Mouse (Mus musculus): ENCODE data around the gene Atraid.

Atraid gene

DNA sequence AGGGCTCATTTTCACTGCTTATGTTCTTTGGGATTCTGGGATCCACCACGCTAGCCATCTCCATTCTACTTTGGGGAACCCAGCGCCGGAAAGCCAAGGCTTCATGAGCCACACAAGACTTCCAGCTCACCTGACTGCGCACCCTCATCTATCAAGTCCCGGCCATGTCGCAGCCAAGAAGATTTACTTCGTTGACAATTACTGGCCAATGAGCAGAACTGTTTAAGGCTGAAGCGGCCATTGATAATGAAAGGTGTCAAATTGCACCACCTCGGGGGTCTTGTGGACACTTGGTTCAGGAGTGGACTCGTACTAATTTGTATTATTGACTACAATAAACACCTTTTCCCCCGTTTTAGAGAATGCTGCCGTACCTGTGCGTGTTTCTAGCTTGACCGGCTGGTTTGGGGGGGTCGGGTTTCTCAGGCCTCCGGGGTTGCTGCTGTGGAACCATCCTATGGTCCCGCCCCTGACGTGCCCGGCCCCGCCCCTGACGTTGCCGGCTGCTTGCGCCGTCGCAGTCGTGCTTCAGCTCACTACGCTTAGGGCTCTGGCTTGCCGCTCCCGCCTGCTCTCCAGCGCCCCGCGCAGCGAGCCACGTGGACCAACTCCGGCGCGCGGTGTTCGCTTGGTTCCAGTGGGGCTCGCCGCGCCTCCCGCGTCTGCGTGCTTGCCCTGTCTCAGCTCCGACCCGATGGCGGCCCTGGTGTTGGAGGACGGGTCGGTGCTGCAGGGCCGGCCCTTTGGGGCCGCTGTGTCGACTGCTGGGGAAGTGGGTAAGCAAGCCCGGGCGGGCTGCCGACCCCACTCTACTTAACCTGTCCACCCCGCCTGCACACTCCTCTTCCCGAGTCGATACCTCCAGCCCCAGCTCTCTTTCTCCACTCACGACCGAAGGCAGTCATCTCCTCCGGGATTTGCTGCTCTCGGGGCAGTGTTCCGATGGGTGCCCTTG, 6.4 kb downstream of the Atraid start, which contains the start of gene Cad:
Cad (plus strand) TSS at position 520 of the 955 bp plus-strand sequence.
- in situ Hi-C loops (cut with MboI) = no loop called here

DNA sequence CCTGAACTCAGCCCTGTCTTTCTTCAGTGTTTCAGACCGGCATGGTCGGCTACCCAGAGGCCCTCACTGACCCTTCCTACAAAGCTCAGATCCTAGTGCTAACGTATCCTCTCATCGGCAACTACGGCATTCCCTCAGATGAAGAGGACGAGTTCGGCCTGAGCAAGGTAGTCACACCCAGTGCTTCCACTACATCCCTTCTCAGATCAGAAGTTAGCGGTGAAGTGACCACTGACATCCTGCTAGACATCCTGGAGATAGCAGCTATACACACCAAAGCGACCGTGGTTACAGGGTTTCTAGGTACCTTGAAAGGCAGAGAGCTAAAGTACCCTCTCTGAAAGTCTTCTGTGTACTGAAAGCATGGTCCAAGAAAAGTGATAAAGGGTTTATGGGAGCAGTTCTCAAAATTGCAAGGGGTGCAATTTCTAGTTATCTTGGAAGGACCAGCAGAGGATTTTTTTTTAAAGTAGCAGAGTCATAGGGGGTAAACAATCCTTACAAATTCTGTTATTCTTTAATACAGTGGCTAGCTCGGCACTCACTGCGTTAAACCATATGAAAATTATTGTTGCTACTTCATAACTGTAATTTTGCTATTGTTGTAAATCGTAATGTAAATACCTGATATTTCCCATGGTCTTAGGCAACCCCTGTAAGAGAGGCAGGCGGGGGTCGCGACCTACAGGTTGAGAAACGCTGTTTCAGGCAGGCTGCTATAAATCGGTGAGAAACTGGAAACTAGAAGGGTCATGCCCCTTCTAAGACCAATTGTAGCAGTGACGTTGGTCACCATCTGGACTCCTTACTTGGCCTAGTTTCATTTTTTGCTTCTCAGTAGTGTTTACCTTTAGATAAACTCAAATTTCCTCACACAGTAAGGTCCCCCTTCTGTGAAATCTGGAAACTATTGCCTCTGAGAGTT, 7.4 kb downstream of the Atraid start:
- in situ Hi-C loops (cut with MboI) = no loop called here

DNA sequence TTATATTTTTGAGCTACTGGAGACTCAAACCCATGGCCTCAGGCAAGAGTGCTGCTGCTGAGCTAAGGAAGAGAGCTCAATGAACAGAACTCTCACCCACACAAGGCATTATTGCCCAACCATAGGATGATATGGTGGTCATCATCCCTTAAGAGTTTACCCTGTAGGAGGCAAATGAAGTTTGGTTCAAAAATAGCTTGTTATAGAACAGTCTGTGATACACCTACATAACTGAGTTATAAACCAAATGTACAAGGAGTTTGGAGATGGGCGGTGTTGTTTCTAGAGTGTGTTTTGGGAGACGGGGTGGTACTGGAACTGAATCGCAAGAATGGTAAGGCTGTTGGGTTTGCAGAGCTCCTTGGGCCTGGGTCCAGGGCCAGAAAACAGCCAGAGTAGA, 21.7 kb downstream of the Atraid start:
- in situ Hi-C loops (cut with MboI) = no loop called here

DNA sequence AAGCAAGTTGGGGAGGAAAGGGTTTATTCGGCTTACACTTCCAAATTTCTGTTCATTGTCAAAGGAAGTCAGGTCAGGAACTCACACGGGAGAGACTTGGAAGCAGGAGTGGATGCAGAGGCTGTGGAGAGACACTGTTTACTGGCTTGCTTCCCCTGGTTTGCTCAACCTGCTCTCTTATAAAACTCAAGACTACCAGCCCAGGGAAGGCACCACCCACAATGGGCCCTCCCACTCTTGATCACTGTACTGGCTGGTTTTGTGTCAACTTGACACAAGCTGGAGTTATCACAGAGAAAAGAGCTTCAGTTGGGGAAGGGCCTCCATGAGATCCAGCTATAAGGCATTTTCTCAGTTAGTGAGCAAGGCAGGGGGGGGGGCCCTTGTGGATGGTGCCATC, 22.9 kb downstream of the Atraid start:
- in situ Hi-C loops (cut with MboI) = no loop called here

DNA sequence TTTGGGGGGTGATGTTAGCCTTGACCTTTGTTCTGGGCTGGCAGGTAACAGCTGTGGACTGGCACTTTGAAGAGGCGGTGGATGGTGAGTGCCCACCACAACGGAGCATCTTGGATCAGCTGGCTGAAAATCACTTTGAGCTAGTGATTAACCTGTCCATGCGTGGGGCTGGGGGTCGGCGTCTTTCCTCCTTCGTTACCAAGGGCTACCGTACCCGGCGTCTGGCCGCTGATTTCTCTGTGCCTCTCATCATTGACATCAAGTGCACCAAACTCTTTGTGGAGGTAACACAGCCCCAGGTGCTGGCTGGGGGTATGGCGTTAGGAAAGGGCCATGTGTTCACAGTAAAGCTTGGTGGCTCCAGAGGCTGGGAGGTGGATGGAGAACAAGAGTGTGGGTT, 23.7 kb downstream of the Atraid start:
- in situ Hi-C loops (cut with MboI) = no loop called here

DNA sequence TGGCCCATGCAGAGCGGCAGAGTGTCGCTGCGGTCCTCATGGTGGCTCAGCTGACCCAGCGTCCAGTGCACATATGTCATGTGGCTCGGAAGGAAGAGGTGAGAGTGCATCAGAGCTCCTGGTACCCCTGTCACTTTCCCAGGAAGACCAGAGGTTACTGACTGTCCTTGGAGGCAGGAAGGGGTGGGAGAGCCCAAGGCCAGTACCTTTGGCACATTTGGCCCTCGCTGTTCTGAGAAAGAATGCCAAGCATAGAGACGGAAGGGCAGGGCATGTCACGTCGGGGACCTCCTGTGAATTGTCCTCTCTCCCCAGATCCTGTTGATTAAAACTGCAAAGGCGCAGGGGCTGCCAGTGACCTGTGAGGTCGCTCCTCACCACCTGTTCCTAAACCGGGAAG, 25.1 kb downstream of the Atraid start:
- in situ Hi-C loops (cut with MboI) = no loop called here

DNA sequence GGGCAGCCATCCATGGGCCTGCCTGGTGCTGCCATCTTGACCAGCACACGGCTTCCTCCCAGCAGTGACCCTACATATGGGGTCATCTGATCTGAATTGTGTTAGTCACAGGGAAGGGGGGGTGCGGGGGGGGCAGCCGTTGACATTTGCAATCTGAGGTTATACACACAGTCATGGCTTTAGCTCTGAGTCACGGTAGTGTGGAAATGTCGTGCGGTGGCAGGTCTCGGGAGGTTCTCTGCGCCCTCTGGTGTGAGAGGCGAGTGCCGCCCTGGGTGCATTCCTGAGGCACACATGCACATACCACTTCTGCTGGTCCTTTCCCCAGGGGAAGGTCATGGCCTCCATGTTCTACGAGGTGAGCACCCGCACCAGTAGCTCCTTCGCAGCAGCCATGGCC, 28.2 kb downstream of the Atraid start:
- in situ Hi-C loops (cut with MboI) = no loop called here

DNA sequence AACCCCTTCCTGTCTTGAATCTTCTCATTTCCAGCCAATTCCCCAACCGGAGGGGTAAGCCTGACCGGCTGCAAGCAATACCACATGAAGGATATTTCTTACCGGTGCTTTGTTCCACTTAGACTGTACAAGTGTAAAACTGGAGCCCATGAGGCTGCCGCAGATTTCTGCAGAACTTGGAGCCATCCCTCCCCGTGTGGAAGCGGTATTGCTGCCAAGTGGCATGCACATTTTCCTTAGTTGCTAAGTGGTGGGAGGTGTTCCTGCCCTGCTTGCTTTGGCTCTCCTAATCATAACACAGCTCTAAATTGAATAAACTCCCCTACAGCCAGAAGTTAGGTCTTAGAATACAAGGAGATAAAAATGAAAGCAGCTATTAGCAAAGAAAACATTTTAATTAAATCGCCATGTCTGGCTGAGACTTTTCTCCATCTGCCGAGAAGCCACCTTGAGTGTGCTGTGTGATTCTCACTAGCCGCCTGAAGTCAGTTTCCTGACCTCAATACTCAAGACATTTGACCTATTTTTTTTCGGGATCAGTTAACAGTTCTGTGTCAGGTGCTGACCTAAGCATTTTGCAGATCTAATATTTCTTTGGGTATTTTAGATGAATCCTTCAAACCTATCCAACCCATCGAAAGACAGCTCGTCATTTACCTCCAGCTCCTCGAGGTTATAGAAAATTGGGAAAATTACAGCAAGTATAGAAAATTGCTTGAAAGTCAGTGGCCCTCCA, 32.1 kb downstream of the Atraid start:
- in situ Hi-C loops (cut with MboI) = no loop called here

DNA sequence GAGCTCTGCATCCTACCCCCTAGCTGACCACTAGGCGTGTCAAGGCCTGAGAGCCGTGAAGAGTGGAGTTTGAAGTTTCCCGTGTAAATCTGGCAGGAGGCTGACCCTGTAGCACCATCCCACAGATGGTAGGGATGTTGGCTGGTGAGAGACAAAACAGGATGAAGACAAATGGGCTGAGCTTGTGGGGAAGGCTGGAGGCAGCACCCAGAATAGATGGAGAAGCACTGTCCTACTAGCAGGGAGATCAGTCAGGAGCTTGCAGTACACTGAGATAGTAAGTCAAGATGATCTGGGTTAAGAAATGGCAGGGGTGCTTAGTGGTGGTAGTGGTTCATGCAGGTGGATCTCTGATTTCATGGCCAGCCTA, 32.7 kb downstream of the Atraid start:
- in situ Hi-C loops (cut with MboI) = no loop called here

DNA sequence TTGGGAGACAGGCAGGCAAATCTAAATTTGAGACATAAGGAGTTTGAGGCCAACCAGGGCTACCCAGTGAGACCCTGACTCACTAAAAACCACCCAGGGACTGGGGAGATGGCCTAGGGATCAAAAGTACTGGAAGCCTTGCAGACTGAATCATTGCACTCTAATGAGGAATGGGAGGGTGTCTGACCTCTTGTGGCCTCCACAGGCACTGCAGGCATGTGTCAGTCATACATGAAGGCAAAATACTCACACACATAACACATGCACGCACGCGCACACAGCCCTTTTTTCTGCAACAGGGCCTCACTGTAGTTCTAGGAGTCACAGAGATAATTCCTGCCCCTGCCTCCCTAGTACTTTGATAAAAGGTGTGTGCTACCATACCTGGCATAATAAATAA, 33.3 kb downstream of the Atraid start:
- in situ Hi-C loops (cut with MboI) = no loop called here

DNA sequence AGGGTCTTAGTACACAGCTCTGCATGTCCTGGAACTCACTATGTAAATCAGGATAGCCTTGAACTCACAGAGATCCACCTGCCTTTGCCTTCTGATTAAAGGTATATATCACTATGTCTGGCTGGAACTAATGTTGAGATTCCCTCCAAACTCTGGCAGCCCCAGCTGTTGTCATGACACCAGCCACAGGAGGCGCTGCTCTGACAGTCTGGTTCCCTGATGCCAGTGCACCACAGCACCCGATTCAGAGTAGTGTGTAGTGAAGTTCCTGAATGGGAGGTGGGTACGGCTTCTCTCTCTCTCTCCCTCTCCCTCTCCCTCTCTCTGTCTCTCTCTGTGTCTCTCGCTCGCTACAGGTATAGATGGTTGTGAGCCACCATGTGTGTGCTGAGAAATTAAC, 34.2 kb downstream of the Atraid start:
- in situ Hi-C loops (cut with MboI) = no loop called here

DNA sequence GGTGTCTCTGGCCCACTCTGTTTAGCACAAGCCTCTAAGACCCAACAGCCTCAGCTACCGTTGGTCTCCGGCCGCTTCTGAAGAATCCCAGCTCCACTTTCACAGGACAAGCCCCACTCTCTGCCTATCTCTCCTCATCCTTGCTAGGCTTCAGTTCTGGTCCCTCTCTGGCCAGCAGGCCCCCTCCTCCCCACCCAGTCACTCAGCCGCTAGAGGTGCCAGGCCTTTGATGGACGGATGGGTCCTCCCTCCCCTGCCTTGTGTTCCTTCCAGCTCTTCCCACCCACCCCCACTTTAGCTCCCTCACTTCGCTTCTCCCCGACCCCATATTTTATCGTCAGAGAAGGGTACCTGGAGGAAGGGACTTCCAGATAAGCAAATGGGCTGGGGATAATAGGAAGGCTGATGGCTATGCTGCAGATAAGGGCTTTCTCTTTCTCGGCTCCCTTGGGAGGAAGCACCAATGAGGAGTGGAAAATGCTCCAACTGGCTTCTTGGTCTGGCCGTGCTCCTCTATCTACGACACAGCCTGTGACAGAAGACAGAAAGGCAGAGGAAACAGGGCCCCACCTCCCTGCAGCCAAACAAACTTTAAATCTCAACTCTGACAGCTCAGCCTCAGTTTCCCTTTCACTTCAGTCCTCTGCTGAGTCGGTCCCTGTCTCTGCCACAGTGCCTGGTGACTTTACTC, 35.0 kb downstream of the Atraid start:
- in situ Hi-C loops (cut with MboI) = no loop called here

DNA sequence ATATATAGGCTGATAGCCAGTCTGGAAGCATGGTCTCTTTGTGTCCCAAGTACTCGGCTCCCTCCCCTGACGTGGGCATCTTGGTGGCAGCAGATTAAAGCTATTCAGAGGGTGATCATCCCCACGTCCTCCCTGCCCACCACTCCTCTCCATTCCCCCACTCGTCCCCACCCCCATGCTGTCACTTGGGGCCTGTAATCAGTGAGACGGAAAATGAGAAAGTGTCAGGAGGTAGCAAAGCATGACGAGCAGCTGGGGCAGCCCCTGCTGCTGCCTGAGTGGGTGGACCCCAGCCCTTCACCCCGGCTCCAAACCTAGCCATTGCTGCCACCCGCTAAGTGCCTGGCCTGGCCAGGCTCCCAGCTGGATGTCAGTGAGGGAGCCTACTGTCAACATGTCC, 35.8 kb downstream of the Atraid start:
- in situ Hi-C loops (cut with MboI) = no loop called here

DNA sequence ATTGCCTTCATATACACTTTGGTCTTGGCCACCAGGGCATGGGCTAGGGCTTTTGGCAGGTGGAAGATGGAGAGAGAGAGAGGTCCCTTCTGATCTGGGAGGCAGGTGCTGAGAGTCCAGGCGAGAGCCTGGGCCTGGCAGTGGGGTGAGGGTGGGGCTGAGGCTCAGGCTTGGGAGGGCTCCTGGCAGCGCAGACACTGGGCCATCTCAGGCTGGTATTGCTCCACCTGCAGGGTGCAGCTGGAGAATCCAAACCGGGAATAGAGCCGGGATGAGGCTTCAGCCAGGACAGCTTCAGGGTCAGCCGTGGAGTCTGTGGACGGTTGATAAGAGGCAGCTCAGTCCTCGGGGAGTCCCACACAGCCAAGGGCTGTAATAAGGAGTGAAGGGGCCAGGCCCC, 38.5 kb downstream of the Atraid start:
- in situ Hi-C loops (cut with MboI) = no loop called here

DNA sequence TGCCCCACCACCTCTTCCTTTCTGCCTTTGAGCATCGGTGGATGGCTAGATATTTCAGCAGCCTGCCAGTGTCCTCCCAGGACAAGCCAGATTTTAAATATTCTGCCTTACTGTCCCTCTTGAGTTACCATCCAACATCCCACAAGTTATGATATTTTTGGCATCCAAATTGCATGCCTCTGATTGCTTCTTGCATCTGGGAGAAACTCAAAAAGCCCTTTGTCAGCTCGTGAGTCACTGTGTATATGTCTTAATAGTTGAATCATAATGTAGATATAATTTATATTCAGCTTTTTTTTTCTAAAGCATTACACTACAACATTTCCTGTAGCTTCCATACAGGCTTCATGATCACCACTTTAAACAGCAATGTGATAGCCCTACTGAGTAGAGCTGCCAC, 39.0 kb downstream of the Atraid start:
- in situ Hi-C loops (cut with MboI) = no loop called here

DNA sequence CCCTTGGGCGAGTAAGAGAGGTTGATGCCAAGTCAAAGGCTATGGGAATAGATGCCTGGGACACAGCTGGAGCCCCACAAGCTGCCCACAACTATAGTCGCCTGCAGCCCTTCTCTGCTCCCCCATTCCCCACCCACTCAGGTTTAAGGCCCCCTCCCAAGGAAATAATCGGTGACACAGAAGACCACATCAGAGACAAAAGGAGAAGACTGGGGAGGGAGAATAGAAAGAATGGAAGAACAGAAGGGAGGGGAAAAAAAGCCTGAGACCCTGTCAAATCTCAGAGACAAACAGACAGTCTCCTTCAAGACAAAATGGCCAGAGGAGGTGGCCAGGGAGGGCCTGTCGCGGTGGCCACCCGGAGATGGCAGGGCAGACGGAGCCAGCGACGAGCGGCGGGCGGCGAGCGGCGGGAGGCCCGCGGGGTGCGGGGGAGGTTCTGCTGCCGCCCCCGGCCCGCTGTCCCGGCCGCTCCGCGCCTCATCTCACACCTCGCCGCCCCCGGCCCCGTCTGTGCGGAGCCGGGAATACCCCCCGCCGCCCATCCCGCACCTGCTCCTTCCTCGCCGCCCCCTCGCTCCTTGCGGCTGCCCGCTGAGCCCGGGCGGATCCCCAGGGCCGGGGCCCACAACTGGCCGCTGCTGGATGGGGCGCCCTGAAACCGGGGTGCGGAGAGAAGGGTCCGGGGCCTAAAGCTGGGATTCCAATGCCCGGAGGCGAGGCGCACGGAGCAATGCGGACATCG, 44.3 kb downstream of the Atraid start:
- in situ Hi-C loops (cut with MboI) = no loop called here

DNA sequence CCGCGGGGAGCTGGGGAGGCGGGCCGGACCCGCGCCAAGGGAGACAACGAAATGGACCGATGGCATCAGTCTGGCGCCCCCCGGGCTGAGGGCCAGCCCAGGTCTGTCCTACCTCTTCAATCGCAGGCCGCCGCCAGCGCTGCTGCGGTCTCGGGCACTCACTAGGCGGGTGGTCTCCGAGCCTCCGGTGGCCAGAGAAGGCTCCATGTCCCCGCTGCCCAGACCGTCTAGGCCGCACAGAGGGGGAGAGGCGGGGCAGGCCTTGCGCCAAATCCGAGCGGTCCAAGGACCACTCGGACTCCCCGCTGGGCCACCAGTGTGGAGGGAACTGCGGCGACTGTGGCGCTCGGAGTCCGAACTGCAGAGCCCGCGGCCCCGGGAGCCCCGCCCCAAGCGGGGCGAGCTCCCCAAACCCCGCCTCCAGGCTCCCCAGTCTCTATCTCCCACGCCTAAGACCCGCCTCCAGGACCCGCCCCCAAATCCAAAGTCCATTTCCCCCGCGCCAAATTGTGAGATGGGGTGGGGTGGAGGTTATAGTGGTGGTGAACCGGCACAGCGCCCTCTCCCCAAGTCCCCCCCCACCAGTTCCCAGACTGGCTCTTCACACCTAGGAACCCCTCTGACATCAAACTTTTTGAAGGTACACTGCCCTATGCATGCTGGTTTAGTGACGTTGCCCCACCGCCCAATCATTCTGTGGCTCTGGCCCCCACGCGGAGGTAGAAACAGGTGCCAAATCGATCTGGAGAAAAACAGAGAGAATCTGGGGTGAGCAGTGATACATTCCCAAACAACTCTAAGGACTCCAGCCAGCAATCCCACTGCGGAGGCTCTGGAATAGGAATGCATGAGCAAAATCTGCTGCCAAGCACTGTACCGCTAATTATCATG, 45.3 kb downstream of the Atraid start:
- in situ Hi-C loops (cut with MboI) = no loop called here

DNA sequence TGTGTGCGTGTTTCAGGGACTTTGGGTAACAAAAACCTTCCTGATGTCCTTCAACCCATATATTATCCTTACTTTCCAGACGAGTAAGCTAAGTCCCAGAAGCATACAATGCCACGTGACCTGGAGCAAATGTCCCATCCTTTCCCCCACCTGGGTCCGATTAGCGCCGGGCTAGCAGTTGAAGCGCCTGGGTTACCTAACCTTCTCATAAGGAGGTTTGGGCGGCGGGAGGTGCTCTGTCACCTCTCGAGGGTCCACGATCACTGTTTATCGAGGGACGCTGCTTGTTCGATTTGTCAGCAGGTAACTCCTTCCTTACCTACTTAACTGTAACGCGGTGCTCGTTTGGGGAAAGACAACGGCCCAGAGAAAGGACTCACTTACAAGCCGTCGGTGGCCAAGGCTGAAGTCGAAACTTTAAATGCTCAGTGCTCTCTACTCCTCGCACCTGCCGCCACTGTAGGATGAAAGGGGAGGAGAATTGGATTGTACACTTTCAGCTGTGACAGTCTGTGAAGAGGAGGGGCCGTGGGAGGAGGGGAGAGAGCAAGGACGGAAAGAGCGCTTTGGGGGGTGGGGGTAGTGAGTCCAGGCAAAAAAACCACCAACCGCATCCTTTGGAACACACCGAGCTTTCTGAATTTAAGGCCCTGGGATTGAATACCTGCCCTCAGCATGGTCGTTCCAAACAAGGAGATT, 46.1 kb downstream of the Atraid start:
- in situ Hi-C loops (cut with MboI) = no loop called here

Data from mature B cell (primary cell).